Mouse (Mus musculus) CD4-positive helper T cell, adult 2 months (primary cell): ENCODE measurements at regions not wholly inside any gene's neighbourhood (a gene's known extent, or its start where the extent isn't known, plus 50 kb on each side); places are given as distances from the start of the nearest gene placed in this dataset.

Source experiments
- DNase-seq: peaks from one replicate; pipeline ENCODE4 v3.0.0-alpha.2; 2012; ENCODE audit warnings: low read depth, missing footprints, low spot score

- peak; percentile 42 for DNase-seq
Observed at GRCm38 (mm10) chr14:78438064-78438677, 98.4 kb downstream of the Akap11 start.

- peak; percentile 58 for DNase-seq
Observed at GRCm38 (mm10) chr14:78436586-78436985, 100.0 kb downstream of the Akap11 start.

DNA sequence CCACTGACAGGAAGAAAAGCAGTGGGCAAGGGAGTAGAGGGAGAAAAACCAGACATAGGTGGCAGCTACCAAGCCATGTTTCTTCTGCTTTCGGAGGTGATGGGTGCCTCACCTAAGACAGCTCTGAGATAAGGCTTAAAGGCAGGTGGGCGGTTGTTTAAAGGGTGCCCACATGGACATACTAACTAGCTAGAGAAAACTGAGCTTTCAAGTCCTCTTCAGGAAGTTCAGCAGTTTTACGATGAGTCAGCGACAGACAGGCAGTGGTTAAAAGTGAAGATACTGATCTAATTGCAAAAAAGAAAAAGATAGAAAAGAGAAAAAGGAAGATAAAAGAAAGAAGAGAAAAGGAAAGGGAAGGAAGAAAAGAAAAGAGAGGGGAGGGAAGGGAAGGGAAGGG, 100.6 kb downstream of the Akap11 start:
- peak; percentile 78 for DNase-seq

GRCm38 (mm10) chr14:78435561-78435960, 101.0 kb downstream of the Akap11 start:
- peak; percentile 74 for DNase-seq

- DNase-seq = peak; percentile 75
Observed at GRCm38 (mm10) chr14:78434753-78435152, 101.9 kb downstream of the Akap11 start.

GRCm38 (mm10) chr14:78434126-78434525, 102.5 kb downstream of the Akap11 start:
- DNase-seq = peak; percentile 71

DNA sequence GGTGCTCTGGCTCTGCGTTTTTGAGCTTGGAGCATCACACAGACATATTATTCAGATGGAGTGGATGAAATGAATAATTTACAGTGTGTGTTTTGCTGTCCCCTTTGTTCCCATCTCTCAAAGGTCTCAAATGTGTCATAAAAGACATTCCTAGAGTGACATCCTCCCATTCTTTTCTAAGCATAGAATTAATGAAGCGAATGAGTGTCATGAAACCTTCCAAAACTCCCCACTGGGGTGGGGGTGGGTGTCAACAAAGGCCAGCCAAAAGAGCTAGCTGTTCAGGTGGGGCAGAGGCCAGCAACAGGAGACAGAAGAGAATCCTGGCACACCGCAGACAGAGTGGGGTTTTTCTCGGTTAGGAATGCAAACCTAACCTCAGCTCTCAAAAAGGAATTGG, 104.1 kb downstream of the Akap11 start:
- DNase-seq = no peak

GRCm38 (mm10) chr14:78431931-78432330, 104.7 kb downstream of the Akap11 start:
- peak; percentile 60 for DNase-seq

GRCm38 (mm10) chr14:78431406-78431805, 105.2 kb downstream of the Akap11 start:
- DNase-seq = no peak

GRCm38 (mm10) chr14:78428233-78429019, 108.2 kb downstream of the Akap11 start:
- no peak for DNase-seq

DNA sequence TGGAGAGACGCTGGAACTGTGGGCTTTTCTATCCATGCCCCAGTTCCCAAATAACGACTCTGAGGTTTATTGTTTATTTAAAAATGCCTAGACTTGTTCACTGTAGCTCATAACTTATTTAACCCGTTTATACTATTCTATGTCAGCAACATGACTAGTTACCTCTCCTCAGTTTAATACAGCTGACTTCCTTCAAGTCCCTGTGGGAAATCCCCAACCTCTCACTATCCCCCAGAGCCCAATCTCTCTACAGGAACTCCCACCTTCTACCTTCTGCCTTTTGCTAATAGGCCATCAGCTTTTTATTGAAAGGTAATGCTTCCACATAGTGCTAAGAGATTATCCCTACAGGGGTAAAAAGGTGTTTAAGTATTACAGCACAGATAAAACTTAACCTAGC, 109.5 kb downstream of the Akap11 start:
- DNase-seq = no peak

- no peak for DNase-seq
Observed at GRCm38 (mm10) chr14:78422601-78423000, 114.0 kb downstream of the Akap11 start.

- no peak for DNase-seq
Observed at GRCm38 (mm10) chr14:78420966-78421365, 113.1 kb upstream of the Tnfsf11 start.

GRCm38 (mm10) chr14:78420176-78420575, 112.3 kb upstream of the Tnfsf11 start:
- peak; percentile 16 for DNase-seq

- DNase-seq = no peak
Observed at GRCm38 (mm10) chr14:78405568-78405967, 97.7 kb upstream of the Tnfsf11 start.

DNA sequence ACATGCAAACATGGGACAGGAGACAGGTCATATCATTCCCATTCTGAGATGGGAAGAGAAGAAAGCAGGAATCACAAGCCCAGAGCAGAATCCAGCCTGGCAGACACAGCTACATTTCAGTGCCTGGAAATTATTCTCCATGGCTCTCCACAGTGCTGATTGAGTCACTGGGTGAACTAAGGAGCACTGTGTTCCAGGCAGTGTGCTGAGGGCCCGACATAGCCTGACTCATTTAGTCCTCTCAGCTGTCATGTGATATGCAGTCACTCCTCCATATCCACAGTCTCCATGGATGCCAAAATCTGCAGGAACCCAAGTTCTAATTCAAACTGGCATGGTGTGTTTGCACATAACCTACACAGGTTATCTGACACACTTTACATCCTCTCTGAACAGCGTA, 90.1 kb upstream of the Tnfsf11 start:
- DNase-seq = no peak

DNA sequence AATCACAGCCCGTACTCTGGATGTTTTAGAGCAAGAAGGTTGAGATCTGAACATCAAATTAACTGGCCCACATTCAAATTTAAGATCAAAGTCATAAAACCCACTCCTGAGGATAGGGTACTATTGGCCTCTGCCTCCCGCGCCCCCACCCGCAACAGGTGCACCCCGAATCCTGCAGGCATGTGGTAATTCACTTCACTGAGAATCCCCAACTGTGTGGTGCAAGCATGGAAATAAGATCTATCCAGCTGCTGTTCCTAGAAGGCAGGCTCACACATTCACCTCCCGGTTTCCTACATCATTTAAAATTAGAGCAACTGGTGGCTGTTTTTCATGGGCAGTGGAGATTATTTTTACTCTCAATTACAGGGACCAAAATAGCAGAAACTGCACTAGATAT, 87.8 kb upstream of the Tnfsf11 start:
- no peak for DNase-seq

- no peak for DNase-seq
Observed at GRCm38 (mm10) chr14:78387011-78387410, 79.2 kb upstream of the Tnfsf11 start.

DNA sequence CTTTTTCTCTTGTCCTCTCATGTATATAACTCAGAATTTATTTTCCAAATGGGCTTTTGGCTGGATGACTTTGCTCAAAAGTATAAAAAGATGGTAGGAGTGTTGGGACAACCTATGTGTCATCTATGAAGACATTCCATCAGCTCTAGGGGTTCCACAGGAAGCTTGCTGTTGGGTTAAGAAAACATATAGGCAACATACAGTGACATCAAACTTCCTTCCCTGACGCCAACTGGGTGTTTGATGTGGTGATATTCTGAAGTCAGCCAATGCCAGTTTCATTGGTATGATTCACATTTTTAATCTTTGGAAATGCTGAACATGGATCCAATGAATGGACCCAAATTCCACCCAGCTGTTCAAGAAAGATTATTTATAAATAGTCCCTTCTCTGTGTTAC, 76.5 kb upstream of the Tnfsf11 start:
- DNase-seq = peak; percentile 69

DNA sequence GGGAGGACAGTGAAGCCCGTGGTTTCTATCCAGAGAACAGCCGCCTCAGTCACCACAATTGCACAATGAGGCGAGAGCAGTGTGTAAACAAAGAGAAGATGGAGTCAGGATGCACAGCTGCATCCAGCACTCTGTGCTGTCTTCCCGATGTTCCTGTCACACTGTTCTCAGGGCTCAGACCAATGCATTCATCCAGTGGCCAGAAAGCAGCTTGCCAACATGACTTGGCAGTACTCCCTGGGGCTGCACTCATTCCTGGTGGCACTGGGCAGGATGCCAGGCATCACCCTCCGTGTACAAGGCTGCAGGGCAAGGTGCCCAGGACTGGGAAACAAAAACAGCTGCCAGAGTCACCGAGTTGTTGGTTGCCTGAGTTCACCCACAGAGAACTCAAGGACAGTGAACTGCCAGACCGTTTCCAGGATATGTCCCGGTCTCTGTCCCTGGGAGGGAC, 75.4 kb upstream of the Tnfsf11 start:
- no peak for DNase-seq

- peak; percentile 18 for DNase-seq
Observed at GRCm38 (mm10) chr14:78380011-78380410, 72.2 kb upstream of the Tnfsf11 start.

DNA sequence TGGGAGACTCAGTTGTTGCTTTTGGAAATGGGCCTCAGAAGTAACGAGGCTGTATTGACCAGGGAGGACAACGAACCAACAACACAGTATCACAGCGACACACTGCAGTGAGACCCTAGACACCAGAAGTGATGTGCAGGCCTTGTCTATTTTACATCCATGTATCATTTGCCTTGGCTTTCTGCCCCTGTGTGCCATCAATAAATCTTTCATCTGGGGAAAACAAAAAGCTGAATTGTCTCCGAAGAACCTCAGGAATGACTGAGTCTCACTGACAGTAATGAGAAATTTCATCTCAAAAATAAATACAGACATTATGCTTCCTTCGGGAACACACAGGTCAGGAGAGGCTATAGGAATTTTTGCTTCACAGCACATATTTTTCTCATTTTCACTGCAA, 68.7 kb upstream of the Tnfsf11 start:
- DNase-seq = no peak
